Mouse (Mus musculus): Measurements from ENCODE around the gene Syt15.
A peak's percentile ranks its signal among the peaks of the same experiment; 100 is the strongest.
"Not testable (repeated sequence)": the region's sequence is repeated elsewhere in the genome, so short reads cannot be mapped to it uniquely, and the experiment has no call there.

Gene Syt15

DNA sequence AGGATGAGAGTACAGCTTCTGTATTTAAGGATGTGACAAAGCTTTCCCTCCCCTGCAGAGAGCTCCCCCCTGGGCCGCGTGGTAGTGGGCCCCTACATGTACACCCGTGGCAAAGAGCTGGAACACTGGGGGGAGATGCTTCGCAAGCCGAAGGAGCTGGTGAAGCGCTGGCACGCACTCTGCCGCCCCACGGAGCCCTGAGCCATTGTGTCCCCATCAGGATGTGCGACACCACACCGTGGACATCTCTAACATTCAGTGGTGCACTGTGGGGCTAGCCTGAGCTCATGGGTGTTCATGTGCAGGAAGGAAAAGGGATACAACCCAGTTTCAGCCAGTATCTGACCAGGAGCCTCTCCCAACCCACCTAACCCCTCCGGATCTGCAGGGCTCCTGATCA is 8.6 kb downstream of the Syt15 start:
- DNase-seq (ENCODE audit: low spot score in 2 of 2) = peak in 1 of 2 experiments; percentile 55

DNA sequence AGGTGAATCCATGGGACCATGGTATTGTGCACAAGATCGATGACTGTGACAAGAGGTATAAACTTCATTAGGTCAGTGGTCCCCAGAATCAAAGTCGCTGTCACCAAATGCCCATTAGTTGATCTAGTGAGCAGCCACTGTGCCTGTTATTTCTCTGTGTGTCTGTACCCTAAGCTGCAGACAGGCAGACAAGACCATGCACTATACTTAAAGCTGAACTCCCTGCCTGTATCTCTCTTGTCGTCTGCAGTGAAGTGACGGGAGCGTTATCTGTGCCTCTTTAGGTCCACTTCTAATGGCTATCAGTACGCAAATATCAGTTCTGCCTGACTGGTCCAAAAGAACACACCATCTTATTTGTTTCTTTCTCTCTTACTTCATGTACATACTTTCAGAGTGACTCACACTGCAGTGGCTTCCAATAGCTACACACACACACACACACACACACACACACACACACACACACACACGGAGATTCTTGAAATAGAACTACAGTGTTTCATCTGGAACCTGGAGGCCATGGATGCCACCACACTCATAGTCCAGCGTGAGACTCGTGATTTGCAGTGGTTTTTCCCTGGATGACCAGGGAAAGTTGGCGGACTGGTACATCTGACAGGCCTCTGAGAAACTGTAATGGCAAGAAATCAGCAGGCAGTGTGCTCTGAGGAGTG is 9.6 kb downstream of the Syt15 start:
- no peak for DNase-seq (ENCODE audit: low spot score in 2 of 2)

DNA sequence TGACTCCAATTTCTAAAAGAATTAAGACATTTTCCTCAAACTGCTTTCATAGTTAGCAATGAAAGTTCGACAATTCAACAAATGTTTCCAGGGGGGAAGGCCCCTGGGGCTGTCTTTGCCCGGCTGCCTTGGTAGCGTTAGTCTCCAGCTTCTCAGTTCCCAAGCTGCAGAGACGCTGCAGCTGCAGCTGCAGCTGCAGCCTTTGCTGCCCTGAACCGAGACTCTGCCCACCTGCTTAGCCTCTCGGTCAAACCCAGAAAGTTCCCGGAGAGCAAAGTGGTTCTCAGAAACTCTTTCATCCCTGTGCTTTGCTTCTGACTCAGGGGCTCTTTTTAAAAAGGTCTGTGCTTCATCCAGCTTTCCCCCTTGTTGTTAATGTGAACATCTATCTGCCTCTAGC is 12.9 kb downstream of the Syt15 start:
- DNase-seq (ENCODE audit: low spot score in 2 of 2) = no peak

DNA sequence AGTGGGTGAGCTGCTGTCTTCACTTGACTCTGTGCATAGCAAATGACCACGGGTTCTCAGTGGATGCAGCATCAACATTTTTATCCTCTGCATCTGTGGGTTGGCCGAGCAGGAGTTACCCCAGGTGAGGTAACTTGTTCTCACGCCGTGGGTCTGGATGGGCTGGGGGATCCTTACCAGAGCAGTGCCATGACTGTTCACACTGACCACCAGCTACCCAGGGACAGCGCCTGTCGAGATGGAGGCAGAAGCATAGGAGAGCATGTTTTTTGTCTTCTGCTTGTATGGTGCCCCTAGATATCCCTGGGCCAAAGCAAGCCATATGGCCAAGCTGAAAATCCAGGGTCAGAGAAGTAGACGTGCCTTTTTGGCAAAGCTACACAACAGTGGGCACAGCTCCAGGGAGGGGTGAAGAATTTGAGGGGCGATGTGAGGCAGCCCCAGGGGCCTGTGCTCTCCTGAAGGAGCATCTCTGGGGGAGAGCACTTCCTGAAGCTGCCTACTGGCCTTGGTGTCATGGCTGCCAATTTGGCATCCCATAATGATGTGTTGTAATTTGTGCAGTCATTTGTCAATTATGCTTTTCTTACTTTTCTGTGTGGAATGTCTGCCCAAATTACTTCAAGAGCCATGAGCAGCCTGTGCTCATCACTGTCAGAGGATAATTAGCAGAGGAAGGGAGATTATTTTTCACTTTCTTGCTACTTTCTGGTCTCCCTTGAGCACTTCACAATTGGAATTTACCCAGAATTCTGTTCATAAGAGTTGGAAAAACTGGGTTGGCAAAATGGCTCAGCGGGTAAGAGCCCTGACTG is 13.7 kb downstream of the Syt15 start:
- no peak for DNase-seq (ENCODE audit: low spot score in 2 of 2)

DNA sequence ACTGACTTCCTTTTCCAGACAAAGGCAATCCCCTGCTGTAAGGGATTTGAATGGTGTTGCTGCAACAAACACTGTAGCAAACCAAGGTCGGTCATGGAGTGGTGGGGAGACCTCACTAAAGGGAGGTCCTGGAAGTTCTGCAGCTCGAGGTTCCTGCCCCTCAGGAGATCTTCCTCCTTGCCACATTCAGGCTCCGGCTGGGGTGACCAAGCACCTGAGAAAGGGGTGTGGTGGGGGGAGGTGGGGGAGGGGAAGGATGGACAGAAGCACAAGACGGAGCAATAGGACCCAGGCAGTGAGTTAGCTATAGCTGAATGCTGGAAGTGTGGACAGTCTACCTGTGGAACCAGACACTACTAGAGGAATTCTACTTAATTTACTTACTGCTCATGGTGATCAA is 14.5 kb downstream of the Syt15 start:
- no peak for DNase-seq (ENCODE audit: low spot score in 2 of 2)

DNA sequence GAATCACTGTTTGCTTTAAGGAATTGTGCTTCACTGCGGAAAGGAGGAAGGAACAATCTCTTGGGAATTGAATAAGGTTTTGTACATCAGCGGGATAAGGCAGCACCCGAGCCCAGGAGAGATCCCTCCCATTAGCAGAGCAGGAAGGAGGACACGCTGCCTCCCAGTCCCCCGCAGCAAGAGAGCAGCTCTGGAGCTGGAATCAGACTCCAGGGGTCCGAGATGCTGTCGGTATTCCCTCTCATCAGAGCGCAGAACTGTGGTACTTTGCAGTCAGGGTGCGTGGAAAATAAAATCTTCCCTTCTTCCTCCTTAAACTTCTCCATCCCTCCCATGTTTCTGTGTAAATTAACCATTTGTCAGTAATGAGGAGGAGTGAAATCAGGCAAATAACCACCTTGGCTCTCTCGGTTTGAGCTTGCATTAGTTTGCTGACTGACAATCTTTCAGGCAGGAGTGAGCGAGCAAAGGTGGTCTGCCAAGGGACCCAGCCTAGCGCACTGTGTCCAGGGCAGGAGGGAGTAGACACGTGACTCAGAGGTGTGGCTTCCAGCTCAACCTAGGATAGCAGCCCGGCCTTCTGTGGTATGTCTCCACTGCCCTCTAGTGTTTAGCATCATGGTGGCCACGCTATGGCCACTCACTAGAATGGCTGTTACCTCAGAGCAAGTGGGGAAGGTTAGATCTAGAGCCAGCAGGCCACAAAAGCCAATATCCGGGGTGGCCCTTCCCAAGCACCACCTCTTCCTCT is 15.4 kb downstream of the Syt15 start:
- DNase-seq (ENCODE audit: low spot score in 2 of 2) = peak in 1 of 2 experiments; percentile 40

DNA sequence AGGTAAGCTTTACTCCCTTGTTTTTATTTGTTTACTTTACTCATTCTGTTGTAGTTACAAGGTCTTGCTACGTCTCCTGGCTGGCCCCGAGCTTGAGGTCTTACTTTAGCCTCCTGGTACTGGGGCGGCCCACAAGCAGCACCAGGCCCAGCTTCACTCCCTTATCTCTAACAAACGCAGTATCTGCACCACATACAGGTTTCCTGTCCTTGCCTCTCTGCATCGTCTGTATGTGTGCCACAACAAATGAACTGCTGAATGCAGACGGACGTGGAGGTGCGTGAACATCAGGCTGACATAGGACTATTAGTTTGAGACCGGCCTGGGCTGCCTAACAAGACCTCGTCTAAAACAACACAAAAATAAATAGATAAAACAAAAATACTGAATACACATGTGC is 20.9 kb downstream of the Syt15 start:
- no peak for DNase-seq (ENCODE audit: low spot score in 2 of 2)

DNA sequence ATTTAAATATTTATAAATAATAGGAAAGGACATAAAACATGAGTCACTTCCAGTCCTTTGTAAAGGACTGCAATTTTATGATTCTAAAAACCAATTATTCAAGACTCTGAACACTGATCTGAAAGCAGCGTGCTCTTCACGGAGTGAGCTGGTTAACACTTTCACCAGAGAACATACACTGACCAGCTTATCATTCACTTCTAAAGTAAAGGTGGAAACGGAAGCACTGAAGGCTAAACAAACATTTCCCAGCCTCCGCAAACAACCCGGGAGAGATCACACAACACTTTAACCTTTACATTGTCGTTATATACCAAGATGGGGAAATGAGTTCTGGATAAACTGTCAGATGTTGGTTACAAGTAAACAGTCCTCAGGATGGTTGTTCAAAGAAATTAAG is 21.3 kb downstream of the Syt15 start:
- DNase-seq (ENCODE audit: low spot score in 2 of 2) = no peak

DNA sequence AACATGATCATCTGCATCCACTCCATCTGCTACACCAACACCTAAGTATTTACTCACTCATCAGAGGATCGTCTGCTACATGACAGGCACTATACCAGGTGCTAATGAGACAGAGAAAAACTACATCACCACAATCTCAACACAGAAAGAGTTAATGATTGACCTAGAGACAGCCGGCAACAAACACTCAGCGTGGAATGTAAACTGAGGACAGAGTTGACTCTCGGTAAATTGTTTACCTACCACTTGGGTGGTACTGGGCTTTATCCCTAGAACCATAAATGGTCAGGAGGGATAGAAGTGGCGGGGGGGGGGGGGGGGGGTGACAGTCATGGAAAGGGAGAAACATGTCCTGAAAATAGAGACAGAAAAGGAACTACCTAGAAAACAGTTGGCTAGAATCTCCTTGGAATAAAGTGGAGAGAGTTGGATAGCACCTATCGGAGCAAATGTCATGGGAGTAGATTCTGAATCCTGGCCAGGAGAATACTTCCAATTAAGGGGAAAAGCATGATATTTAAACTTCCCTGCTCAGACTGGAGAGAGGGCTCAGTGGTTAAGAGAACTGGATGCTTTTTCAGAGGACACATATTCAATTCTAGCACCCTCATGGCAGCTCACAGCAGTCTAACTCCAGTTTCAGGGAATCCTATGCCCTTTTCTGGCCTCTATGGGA is 33.2 kb downstream of the Syt15 start:
- DNase-seq (ENCODE audit: low spot score in 2 of 2) = no peak

DNA sequence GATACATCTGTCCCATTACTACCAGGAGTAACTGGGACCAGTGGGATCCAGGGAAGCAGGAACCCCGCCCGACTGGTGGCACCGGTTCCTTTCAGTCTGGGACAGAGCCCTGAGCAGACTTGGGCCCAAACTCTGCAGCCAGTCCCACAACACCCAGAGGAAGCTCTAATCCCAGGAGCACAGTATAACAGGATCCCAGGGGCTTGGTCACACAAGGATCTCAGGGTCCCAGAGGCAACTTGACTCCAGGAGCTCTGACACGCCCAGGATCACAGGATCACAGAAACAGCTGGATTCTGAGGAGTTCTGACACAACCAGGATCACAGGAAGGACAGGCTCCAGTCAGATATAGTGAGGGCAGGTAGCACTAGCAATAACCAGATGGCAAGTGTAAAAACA is 33.9 kb downstream of the Syt15 start:
- DNase-seq (ENCODE audit: low spot score in 2 of 2) = no peak

DNA sequence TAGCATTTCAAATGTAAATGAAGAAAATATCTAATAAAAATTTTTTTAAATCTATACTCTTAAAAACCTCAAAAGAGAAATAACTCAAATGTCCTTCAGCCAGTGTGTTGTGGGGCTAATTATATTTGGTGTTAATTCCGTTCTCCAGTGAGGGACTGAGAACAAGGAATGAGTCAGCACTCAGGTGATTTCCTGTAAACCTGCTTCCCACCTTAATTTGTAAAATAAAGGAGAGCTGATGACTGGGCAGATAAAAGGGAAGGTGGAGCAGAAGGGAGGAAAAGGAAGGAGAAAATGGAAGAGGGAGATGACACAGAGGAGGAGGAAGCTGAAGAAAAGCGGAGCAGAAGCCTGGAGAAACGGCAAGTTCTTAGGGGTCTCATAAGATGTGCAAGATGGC is 39.1 kb downstream of the Syt15 start:
- DNase-seq (ENCODE audit: low spot score in 2 of 2) = not testable (repeated sequence)

DNA sequence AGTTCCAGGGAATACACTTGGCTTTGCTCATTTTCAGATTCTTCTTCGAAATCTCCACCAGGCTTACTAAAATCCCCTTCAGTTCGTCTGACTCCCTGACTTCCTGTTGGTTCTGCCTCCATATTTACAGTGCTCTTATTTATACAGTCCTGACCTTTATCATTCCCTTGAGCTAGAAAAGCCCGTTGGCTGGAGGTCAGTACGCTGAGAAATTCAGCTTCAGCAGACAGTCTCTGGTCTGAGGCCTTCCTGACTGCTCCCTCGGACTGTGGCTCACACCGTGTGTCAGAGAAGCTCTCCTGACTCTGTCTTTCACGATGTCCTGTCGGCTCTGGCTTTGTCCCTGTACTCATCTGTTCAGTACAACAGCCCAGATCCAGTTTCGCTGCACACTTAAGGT is 48.7 kb downstream of the Syt15 start:
- DNase-seq (ENCODE audit: low spot score in 2 of 2) = no peak

DNA sequence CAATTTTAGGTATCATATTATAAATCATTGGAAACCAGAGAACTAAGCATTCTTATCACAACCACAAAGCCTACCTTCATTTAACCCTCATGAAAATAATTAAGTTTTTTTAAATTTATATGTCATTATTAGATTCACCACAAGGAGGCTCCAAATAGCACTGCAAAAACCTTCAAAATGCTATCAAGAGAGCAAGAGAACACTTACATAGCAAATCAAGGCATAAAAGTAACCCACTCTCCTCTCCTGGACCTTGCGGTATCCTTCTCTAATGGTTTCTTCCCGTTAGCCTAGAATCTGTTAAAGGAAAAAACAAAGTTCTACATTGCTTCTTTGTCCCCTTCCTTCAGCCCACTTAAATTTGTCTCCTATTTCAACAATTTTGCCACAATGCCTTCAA is 53.9 kb downstream of the Syt15 start:
- no peak for DNase-seq (ENCODE audit: low spot score in 2 of 2)

DNA sequence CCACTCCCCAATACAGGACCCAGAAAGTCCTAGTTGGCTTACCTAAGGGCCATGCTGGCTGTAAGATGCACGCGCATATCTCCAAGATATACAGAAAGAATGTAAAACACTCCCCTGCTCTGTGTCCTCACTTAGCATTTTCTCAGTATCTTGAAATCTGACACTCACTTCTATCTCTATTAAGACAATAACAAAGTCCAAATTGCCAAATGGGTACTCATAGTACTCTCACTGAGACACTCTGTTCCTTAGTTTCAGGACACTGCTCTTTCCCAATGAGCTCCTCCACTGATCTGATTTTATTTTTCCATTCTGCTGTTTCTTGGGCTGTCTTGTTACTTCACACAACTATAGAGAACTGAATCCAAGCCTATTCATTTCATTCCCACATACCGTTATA is 54.7 kb downstream of the Syt15 start:
- no peak for DNase-seq (ENCODE audit: low spot score in 2 of 2)

DNA sequence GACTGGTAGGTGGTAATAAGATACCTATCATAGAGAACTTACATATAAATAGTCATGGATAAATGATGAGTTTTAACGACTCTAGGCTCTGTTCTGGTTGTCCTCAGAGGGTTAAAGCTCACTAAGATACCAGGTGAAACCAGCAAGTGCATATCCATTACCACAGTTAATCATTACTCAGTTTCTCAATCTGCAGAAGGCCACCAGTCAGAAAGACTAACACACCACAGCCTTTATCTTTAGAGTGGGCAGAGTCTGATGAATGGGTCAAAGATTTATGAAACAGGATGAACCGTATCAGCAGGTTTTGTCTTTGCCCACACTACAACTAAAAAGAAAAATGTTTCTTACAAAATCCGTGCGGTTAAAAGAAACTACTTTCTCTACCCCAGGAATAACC is 55.8 kb downstream of the Syt15 start:
- DNase-seq (ENCODE audit: low spot score in 2 of 2) = no peak

DNA sequence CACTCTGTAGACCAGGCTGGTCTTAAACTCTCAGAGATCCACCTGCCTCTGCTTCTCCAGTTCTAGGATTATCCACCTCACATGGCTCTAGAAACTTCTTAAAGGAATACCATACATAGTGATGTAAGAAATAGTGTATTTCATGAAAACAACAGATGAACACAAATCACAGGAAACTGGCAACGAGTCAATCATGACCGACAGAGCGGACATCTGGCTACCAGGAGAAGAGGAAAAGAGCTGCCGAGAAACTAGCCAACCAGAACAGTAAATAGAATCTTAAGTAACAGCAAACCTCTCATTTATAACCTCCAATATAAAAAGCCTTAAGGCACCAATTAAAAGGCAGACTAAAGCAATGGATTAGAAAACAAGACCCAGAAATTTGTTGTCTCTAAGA is 60.3 kb downstream of the Syt15 start:
- no peak for DNase-seq (ENCODE audit: low spot score in 2 of 2)

Measured in urinary bladder, postnatal 4 days (tissue).